38 mouse cellular contexts compared by ENCODE assay signal in the genomic region with DNA sequence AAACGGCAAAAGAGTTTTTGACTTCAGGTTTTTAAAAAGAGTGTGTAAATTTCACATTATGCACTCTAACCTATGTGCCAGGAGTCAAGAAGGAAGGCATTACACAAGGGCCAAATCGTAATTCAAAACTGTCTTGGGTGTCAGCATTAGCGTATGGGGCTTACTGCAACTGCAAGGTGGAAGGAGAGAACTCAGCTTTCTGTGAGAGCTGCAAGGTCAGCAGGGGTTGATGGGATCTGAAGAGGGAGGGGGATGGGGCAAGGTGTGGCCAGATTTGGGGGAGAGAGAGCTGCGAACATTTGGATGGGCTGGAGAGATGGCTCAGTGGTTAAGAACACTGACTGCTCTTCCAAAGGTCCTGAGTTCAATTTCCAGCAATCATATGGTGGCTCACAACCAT. TPM values are rescaled to one million over a fixed set of nuclear protein-coding genes. Genes with fewer than 3 reads are reported as not detected.
"Had no signal": no experiment of that assay in that cellular context is flagged by ENCODE, and none has a peak within 500 bp of the region (broad histone marks: within the 10 kb centered on the region; RNA-seq: fewer than 3 reads in every experiment).

No protein-coding gene starts in this region.

- DNase-seq: cerebellum, adult 9-10 months; cerebellum, adult 9-11 months; cerebellum, postnatal 10 days; cerebellum, postnatal 14 days; cerebellum, postnatal 25 days; cerebellum, postnatal 36 days; embryo, embryonic 11 days; forebrain, postnatal 0 days; gastrocnemius, adult 2 months; gastrocnemius, postnatal 10 days; gastrocnemius, postnatal 14 days; gastrocnemius, postnatal 25 days; gastrocnemius, postnatal 36 days; heart, adult 18-20 months; heart, adult 2 months had no signal

- H3K27me3 ChIP-seq: embryonic facial prominence, embryonic 12.5 days; forebrain, embryonic 12.5 days; forebrain, embryonic 13.5 days had no signal

- H3K9me3 ChIP-seq: embryonic facial prominence, embryonic 15.5 days; forebrain, embryonic 12.5 days; forebrain, embryonic 15.5 days had no signal

- H3K27ac ChIP-seq: embryonic facial prominence, embryonic 10.5 days; embryonic facial prominence, embryonic 12.5 days; embryonic facial prominence, embryonic 13.5 days; embryonic facial prominence, embryonic 15.5 days; forebrain, embryonic 10.5 days; forebrain, embryonic 12.5 days; forebrain, embryonic 13.5 days; forebrain, embryonic 15.5 days; gastrocnemius, adult 2 months; heart, adult 2 months had no signal

- H3K36me3 ChIP-seq: embryonic facial prominence, embryonic 10.5 days; embryonic facial prominence, embryonic 12.5 days; embryonic facial prominence, embryonic 13.5 days; embryonic facial prominence, embryonic 15.5 days; forebrain, embryonic 10.5 days; forebrain, embryonic 12.5 days; forebrain, embryonic 15.5 days had no signal

- H3K4me1 ChIP-seq: embryonic facial prominence, embryonic 10.5 days; embryonic facial prominence, embryonic 12.5 days; embryonic facial prominence, embryonic 13.5 days; embryonic facial prominence, embryonic 15.5 days; forebrain, embryonic 10.5 days; forebrain, embryonic 12.5 days; forebrain, embryonic 13.5 days; forebrain, embryonic 15.5 days had no signal

- H3K4me3 ChIP-seq: embryonic facial prominence, embryonic 10.5 days; embryonic facial prominence, embryonic 12.5 days; embryonic facial prominence, embryonic 13.5 days; embryonic facial prominence, embryonic 15.5 days; erythroblast, embryonic 14.5 days; forebrain, embryonic 10.5 days; forebrain, embryonic 12.5 days; forebrain, embryonic 13.5 days; forebrain, embryonic 15.5 days; gastrocnemius, adult 2 months; heart, adult 2 months had no signal

RNA-seq across cellular contexts. Expression of gene Gm5114, which starts 27.4 kb away (rescaled TPM):
- total RNA-seq: common myeloid progenitor, adult 5-6 weeks; forebrain, postnatal 0 days; gastrocnemius, adult 18-20 months; gastrocnemius, adult 2 months; gastrocnemius, adult 8-10 months; gastrocnemius, postnatal 10 days; gastrocnemius, postnatal 14 days; gastrocnemius, postnatal 25 days; gastrocnemius, postnatal 36 days; gastrocnemius, postnatal 4 days; granulocyte monocyte progenitor cell, adult 5-6 weeks; heart, adult 18-20 months; heart, adult 2 months; heart, adult 8-10 months had no signal
- polyA plus RNA-seq: cortical plate, adult 2 months; embryonic facial prominence, embryonic 10.5 days; embryonic facial prominence, embryonic 11.5 days; embryonic facial prominence, embryonic 12.5 days; embryonic facial prominence, embryonic 13.5 days; embryonic facial prominence, embryonic 14.5 days; embryonic facial prominence, embryonic 15.5 days; erythroblast, embryonic 14.5 days; forebrain, embryonic 10.5 days; forebrain, embryonic 11.5 days; forebrain, embryonic 12.5 days; forebrain, embryonic 13.5 days; forebrain, embryonic 14.5 days; forebrain, embryonic 15.5 days; forebrain, embryonic 16.5 days; forebrain, postnatal 0 days; frontal cortex, adult 2 months; gonadal fat pad, adult 2 months; heart, adult 2 months had no signal
